Mouse (Mus musculus): Measurements from ENCODE around the gene Gm9040. TPM values are rescaled to one million over a fixed set of nuclear protein-coding genes. Genes with fewer than 3 reads are reported as not detected.
"Not testable (repeated sequence)": the region's sequence is repeated elsewhere in the genome, so short reads cannot be mapped to it uniquely, and the experiment has no call there.

Gene Gm9040
- not detected in 2 replicates for polyA plus RNA-seq (2016; fragmentation: Nextera tagmentation; extraction: Ambion mirVana)

DNA sequence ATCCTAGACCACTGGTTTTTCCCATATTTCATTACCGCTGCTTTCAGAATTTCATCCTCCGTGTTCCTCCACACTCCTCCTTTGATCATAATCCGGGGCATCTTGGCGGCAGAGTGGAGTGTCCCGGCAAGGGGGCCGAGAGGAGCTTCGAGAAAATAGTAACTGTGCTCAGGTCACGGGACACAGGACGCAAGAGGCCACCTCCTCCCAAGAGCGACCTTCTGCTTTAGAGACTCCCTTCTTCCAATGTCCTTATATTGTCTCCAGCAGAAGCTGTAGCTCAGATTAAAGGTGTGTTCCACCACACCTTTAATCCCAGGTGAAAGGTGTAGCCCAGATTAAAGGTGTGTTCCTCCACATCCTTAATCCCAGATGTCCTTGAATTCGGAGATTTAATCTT is at the start of gene Gm9040:
Gene Gm9040 (minus strand): TSS at position 101 of the 400 bp plus-strand sequence.
- H3K36me3 ChIP-seq; H3K9me3 ChIP-seq (replicated peaks): not testable (repeated sequence)
- no CpG with 5 or more reads among the region's 11 CpGs for WGBS

DNA sequence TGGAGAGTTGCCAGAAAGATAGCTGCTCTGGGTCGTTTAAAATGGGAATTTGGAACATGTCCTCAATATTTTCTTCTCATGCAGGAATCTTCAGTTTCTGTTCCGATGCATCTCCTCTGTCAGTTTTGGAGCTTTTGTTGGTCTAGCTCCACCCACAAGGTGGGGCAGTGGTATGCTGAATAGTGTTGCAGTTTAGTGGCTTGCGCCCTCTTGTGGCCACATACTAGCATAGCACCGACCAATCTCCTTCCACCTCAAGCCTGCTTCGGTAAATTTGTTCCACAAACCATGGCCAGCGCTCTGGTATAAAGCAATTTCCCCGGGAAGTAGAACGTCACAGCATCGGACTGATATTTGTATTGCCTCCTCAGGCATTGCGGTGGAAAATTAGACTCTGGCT is 43.7 kb upstream of the Gm9040 start:
- WGBS, result 16% methylated on average over 10 of the region's 10 CpGs
- no peak overlapping the region for H3K27ac ChIP-seq
- H3K36me3 ChIP-seq, result no peaks in the 10 kb centered on the region
- H3K27me3 ChIP-seq (ENCODE audit: low read depth, poor library complexity, severe bottlenecking), result no peaks in the 10 kb centered on the region
- H3K9me3 ChIP-seq (replicated peaks), result no peaks in the 10 kb centered on the region
- H3K4me3 ChIP-seq, result peak overlapping the region; percentile 22; the same call in 1 of the 2 replicates
- H3K4me1 ChIP-seq, result no peaks in the 10 kb centered on the region; the same call in 1 of the 2 replicates
- DNase-seq (ENCODE audit: low spot score), result peak; percentile 86

More for the DNA sequence above, at the start of gene Gm9040:
- not testable (repeated sequence) for H3K27ac ChIP-seq; H3K4me1 ChIP-seq; H3K4me3 ChIP-seq; DNase-seq (ENCODE audit: low spot score); H3K27me3 ChIP-seq (ENCODE audit: low read depth, poor library complexity, severe bottlenecking)

DNA sequence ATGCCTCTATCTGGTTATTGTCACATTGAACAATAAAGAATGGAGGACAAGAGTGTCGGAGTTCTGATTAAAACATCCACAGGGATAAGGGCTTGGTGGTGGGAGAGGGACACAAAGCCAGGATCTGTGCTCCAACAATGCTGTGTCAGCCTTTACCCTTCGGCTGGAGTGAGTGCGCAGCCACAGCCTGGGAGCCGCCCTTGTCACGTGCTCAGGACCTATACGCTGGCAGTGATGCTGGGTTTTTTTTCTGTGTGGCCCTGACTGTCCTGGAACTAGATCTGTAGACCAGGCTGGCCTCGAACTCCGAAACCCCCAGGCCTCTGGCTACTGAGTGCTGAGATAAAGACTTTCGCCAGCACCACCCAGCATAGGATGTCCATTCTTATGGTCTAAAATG is 42.7 kb upstream of the Gm9040 start:
- Histone ChIP-seq H3K27me3 (ENCODE audit: low read depth, poor library complexity, severe bottlenecking) (no peaks in the 10 kb centered on the region), H3K36me3 (no peaks in the 10 kb centered on the region), H3K4me1 (no peaks in the 10 kb centered on the region; the same call in 1 of the 2 replicates), H3K27ac (no peak overlapping the region), H3K9me3 (replicated peaks) (no peaks in the 10 kb centered on the region), H3K4me3 (no peak overlapping the region)
- 93% methylated on average over 9 of the region's 9 CpGs for WGBS
- no peak for DNase-seq (ENCODE audit: low spot score)

DNA sequence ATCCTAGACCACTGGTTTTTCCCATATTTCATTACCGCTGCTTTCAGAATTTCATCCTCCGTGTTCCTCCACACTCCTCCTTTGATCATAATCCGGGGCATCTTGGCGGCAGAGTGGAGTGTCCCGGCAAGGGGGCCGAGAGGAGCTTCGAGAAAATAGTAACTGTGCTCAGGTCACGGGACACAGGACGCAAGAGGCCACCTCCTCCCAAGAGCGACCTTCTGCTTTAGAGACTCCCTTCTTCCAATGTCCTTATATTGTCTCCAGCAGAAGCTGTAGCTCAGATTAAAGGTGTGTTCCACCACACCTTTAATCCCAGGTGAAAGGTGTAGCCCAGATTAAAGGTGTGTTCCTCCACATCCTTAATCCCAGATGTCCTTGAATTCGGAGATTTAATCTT is 27.2 kb upstream of the Gm9040 start, which contains the start of gene Gm9049:
Gene Gm9049 (minus strand): TSS at position 101 of the 400 bp plus-strand sequence.
- not testable (repeated sequence) for H3K27ac ChIP-seq; H3K4me1 ChIP-seq; H3K4me3 ChIP-seq; H3K27me3 ChIP-seq (ENCODE audit: low read depth, poor library complexity, severe bottlenecking); H3K9me3 ChIP-seq (replicated peaks); DNase-seq (ENCODE audit: low spot score); H3K36me3 ChIP-seq
- WGBS, result 75% methylated on average over 1 of the region's 11 CpGs

DNA sequence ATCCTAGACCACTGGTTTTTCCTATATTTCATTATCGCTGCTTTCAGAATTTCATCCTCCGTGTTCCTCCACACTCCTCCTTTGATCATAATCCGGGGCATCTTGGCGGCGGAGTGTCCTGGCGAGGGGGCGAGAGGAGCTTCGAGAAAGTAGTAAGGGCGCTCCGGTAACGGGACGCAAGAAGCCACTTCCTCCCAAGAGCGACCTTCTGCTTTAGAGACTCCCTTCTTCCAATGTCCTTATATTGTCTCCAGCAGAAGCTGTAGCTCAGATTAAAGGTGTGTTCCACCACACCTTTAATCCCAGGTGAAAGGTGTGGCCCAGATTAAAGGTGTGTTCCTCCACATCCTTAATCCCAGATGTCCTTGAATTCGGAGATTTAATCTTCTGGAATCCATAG is 21.8 kb upstream of the Gm9040 start, which contains the start of gene Gm9048:
Gene Gm9048 (minus strand): TSS at position 101 of the 400 bp plus-strand sequence.
- not testable (repeated sequence) for H3K4me3 ChIP-seq; DNase-seq (ENCODE audit: low spot score); H3K27me3 ChIP-seq (ENCODE audit: low read depth, poor library complexity, severe bottlenecking); H3K4me1 ChIP-seq; H3K36me3 ChIP-seq; H3K27ac ChIP-seq; H3K9me3 ChIP-seq (replicated peaks)
- WGBS, result 100% methylated on average over 1 of the region's 14 CpGs

DNA sequence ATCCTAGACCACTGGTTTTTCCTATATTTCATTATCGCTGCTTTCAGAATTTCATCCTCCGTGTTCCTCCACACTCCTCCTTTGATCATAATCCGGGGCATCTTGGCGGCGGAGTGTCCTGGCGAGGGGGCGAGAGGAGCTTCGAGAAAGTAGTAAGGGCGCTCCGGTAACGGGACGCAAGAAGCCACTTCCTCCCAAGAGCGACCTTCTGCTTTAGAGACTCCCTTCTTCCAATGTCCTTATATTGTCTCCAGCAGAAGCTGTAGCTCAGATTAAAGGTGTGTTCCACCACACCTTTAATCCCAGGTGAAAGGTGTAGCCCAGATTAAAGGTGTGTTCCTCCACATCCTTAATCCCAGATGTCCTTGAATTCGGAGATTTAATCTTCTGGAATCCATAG is 16.4 kb upstream of the Gm9040 start, which contains the start of gene Gm9046:
Gene Gm9046 (minus strand): TSS at position 101 of the 400 bp plus-strand sequence.
- H3K4me3 ChIP-seq; H3K4me1 ChIP-seq; H3K36me3 ChIP-seq; DNase-seq (ENCODE audit: low spot score); H3K9me3 ChIP-seq (replicated peaks); H3K27me3 ChIP-seq (ENCODE audit: low read depth, poor library complexity, severe bottlenecking); H3K27ac ChIP-seq: not testable (repeated sequence)
- no CpG with 5 or more reads among the region's 14 CpGs for WGBS

DNA sequence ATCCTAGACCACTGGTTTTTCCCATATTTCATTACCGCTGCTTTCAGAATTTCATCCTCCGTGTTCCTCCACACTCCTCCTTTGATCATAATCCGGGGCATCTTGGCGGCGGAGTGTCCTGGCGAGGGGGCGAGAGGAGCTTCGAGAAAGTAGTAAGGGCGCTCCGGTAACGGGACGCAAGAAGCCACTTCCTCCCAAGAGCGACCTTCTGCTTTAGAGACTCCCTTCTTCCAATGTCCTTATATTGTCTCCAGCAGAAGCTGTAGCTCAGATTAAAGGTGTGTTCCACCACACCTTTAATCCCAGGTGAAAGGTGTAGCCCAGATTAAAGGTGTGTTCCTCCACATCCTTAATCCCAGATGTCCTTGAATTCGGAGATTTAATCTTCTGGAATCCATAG is 11.0 kb upstream of the Gm9040 start, which contains the start of gene Gm9045:
Gene Gm9045 (minus strand): TSS at position 101 of the 400 bp plus-strand sequence.
- no CpG with 5 or more reads among the region's 14 CpGs for WGBS
- not testable (repeated sequence) for DNase-seq (ENCODE audit: low spot score); H3K36me3 ChIP-seq; H3K4me3 ChIP-seq; H3K9me3 ChIP-seq (replicated peaks); H3K27me3 ChIP-seq (ENCODE audit: low read depth, poor library complexity, severe bottlenecking); H3K27ac ChIP-seq; H3K4me1 ChIP-seq

DNA sequence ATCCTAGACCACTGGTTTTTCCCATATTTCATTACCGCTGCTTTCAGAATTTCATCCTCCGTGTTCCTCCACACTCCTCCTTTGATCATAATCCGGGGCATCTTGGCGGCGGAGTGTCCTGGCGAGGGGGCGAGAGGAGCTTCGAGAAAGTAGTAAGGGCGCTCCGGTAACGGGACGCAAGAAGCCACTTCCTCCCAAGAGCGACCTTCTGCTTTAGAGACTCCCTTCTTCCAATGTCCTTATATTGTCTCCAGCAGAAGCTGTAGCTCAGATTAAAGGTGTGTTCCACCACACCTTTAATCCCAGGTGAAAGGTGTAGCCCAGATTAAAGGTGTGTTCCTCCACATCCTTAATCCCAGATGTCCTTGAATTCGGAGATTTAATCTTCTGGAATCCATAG is 5.5 kb upstream of the Gm9040 start, which contains the start of gene Gm9044:
Gene Gm9044 (minus strand): TSS at position 101 of the 400 bp plus-strand sequence.
- WGBS, result no CpG with 5 or more reads among the region's 14 CpGs
- H3K27me3 ChIP-seq (ENCODE audit: low read depth, poor library complexity, severe bottlenecking), result not testable (repeated sequence)

DNA sequence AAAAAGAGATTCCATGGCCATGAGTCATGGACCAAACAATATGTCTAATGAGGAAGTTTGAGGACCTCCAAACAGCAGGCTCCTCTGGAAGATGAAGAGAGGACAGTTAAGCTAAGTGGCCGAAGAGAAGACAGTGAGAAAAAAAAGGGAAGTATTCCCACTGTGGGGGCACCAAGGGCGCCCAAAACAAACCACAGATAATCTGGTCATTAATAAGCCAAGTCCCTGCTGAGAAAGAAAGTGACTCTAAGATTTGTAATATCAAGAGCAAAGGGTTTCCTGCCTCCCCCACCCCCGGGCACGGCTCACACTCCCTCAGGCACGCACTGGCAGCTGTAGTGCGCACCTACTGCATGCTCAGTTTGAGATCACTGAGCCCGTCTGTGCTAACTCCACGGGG is 7.7 kb downstream of the Gm9040 start:
- Histone ChIP-seq H3K27me3 (ENCODE audit: low read depth, poor library complexity, severe bottlenecking) (no peaks in the 10 kb centered on the region), H3K27ac (no peak overlapping the region), H3K4me1 (no peaks in the 10 kb centered on the region), H3K4me3 (no peak overlapping the region), H3K36me3 (no peaks in the 10 kb centered on the region), H3K9me3 (replicated peaks) (no peaks in the 10 kb centered on the region)
- no peak for DNase-seq (ENCODE audit: low spot score)
- 92% methylated on average over 8 of the region's 8 CpGs for WGBS

More for the DNA sequence above, 5.5 kb upstream of the Gm9040 start, which contains the start of gene Gm9044:
- H3K9me3 ChIP-seq (replicated peaks); DNase-seq (ENCODE audit: low spot score); H3K36me3 ChIP-seq; H3K27ac ChIP-seq; H3K4me3 ChIP-seq; H3K4me1 ChIP-seq: not testable (repeated sequence)

DNA sequence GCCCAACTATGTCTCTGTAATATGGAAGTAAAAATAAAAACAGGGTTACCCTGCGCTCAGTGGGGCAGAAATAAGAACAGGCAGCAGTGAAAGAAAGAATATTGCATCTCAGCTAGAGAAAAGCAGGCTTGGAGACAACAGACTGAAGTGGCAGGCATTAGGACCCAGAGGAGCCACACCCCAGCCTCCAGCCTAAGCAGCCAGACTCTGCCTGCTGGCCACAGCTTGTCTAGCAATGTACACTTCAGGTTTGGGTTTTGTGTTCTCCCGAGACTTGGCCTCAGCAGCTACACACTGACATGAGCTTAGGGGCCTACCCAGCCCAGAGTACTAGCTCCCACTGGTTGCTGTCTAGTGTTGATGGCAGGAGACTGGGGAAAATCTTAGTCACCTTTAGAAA is 24.6 kb downstream of the Gm9040 start:
- not testable (repeated sequence) for H3K27me3 ChIP-seq (ENCODE audit: low read depth, poor library complexity, severe bottlenecking); H3K36me3 ChIP-seq; H3K27ac ChIP-seq; H3K9me3 ChIP-seq (replicated peaks); H3K4me3 ChIP-seq; H3K4me1 ChIP-seq
- 46% methylated on average over 2 of the region's 2 CpGs for WGBS
- DNase-seq (ENCODE audit: low spot score), result peak; percentile 32

DNA sequence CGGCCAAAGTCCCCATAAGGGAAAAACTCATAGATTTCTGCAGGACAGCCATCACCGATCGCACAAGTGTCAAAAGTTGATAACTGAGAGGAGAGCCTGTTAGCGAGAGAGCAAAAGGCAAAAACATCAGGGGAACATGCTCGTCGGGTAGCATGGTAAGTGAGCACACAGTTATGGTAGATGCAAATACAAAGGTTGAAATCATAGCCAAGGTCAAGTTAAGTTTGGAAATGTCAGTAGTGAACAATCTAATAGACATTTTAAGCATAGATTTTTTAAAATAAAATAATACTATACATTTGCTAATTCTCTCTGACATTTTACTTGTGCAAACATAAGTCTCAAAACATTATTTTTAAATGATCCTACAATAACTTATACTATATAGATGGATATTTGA is 31.8 kb downstream of the Gm9040 start, which contains the start of gene Iltifb:
Gene Iltifb (minus strand): TSS at position 101 of the 400 bp plus-strand sequence.
- Histone ChIP-seq H3K36me3 (no peaks in the 10 kb centered on the region), H3K4me3 (no peak within 1 kb of the TSS), H3K4me1 (no peaks in the 10 kb centered on the region), H3K27me3 (ENCODE audit: low read depth, poor library complexity, severe bottlenecking) (no peaks in the 10 kb centered on the region), H3K9me3 (replicated peaks) (no peaks in the 10 kb centered on the region), H3K27ac (no peak within 1 kb of the TSS)
- 94% methylated on average over 6 of the region's 6 CpGs for WGBS
- DNase-seq (ENCODE audit: low spot score), result no peak

DNA sequence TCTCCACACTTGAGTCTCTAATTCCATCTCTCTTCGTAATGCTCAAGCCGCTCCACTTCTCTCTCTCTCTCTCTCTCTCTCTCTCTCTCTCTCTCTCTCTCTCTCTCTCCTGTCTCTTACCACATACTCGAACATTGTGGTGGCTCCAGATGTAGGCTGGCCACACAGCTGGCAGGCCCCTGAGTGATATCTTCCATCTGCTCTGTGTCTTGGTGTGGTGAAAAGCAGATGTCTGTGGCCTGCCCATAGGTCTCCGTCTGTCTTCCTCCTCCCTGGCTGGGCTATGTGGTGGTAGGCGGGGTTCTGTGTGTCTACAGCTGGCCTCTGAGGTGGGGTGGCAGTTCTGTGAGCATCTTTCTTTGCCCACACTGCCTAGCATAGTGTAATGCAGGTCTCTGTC is 43.8 kb downstream of the Gm9040 start:
- H3K4me1 ChIP-seq; DNase-seq (ENCODE audit: low spot score); H3K27me3 ChIP-seq (ENCODE audit: low read depth, poor library complexity, severe bottlenecking); H3K36me3 ChIP-seq; H3K27ac ChIP-seq; H3K9me3 ChIP-seq (replicated peaks); H3K4me3 ChIP-seq: not testable (repeated sequence)
- 76% methylated on average over 3 of the region's 5 CpGs for WGBS

DNA sequence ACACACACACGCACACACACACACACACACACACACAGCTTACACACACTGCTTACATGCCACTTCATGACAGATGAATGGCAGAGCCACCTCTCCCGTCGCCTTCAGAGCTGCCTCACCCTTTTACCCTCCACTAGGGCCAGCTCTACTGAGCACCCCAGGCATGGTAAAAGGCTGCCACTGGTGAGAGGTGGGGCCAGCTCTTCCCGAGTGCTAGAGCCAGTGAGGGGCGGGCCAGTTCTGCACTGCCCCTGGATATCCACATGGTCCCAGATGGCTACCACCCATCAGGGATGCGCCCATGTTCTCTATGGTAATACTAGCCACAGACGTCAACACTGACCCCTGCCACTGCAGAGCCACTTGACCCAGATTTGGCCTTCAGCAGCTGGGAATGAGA is 44.2 kb downstream of the Gm9040 start:
- not testable (repeated sequence) for H3K36me3 ChIP-seq; H3K27me3 ChIP-seq (ENCODE audit: low read depth, poor library complexity, severe bottlenecking); H3K27ac ChIP-seq; H3K4me3 ChIP-seq; DNase-seq (ENCODE audit: low spot score); H3K9me3 ChIP-seq (replicated peaks); H3K4me1 ChIP-seq
- 85% methylated on average over 7 of the region's 7 CpGs for WGBS

DNA sequence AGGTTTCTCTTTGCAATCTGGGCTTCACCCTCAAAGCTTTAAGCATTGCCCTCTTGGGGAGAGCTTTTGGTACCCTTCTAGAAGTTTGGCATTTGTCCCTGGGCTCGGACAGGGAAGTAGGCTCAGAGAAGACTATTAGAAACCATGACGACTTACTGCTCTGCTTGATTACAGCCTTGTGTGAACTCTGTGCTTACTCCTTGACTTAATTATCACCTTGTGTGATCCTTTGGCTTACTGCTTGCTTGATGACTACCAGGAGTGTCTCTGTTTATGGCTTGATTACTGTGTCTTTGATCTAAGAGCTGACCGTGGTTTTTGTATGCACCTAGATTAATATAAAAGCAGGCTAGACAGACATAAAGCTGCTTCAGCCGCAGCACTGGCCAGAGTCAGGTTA is 48.7 kb downstream of the Gm9040 start:
- H3K27ac ChIP-seq; H3K27me3 ChIP-seq (ENCODE audit: low read depth, poor library complexity, severe bottlenecking); DNase-seq (ENCODE audit: low spot score); H3K36me3 ChIP-seq; H3K4me1 ChIP-seq; H3K9me3 ChIP-seq (replicated peaks); H3K4me3 ChIP-seq: not testable (repeated sequence)
- no CpG with 5 or more reads among the region's 4 CpGs for WGBS
